Mouse (Mus musculus): ENCODE measurements around the gene Zbtb14. TPM values are rescaled to one million over a fixed set of nuclear protein-coding genes. Genes with fewer than 3 reads are reported as not detected.
A peak's percentile ranks its signal among the peaks of the same experiment; 100 is the strongest.

Zbtb14 gene
- polyA plus RNA-seq, 1 experiment: 0.95 TPM

DNA sequence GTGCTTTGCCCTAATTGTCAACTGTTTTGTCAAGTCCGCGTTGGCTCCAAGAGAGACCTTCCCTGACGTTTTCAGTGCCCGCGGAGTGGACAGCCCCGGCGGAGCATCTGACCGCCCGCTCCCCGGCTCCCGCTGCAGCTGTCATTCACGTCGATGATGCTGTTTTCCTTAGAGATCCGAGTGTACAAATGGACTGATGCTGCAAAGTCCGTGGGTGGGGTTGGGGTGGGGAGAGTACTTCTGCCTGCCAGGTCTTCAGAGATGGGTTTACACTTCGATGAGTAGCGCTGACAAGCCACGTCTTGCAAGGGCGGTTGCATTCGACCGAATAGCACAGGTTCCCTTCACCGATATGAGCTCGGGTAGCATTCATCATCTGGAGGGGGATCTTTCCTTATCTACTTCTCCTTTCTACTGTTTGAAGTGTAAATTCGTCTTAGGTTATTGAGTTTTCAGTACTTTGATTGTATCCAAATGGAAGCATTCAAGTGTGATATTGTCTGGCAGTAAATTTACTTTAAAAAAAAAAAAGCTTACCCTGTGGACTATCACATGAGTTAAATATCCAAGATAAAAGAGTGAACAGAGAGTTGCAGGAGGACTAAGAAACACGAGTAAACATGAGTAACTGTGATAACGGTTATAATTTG is 35.0 kb downstream of the Zbtb14 start:
- Histone ChIP-seq H3K4me1 (ENCODE audit: control insufficient read depth, insufficient read depth, low read length) (no peaks in the 10 kb centered on the region; the same call in 1 of the 2 replicates), H3K36me3 (ENCODE audit: control insufficient read depth, insufficient read depth, low read length) (no peaks in the 10 kb centered on the region), H3K27me3 (ENCODE audit: control insufficient read depth, insufficient read depth, low read length) (no peaks in the 10 kb centered on the region), H3K4me3 (ENCODE audit: control insufficient read depth, low read depth, low read length) (peak overlapping the region; percentile 99), H3K27ac (ENCODE audit: control insufficient read depth, insufficient read depth, low read depth, low read length) (peak overlapping the region; percentile 98)
- no peak for TF ChIP-seq CTCF (IDR thresholded peaks at IDR 0.05; ENCODE audit: control insufficient read depth, insufficient read depth, insufficient replicate concordance, low read depth, low read length)
- TF ChIP-seq POLR2A (IDR thresholded peaks at IDR 0.05; ENCODE audit: control insufficient read depth, low read depth, low read length): no peak

DNA sequence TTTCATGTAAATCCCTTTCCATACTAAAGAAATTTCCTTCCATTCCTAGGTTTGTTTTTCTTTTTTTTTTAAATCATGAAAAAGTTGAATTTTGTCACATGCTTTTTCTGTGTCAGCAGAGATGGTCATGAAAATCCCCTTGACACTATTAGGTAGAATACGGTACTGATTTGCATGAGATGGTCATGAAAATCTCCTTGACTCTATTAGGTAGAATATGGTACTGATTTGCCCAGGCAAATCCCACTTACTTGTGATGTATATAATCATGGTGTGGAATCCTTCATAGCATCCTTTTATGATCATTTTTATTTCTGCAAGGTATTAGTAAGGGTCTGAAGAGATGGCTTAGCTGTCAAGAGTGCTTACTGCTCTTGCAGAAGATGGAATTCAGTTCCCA is 38.7 kb downstream of the Zbtb14 start:
- no peaks in the 10 kb centered on the region for H3K4me1 ChIP-seq (ENCODE audit: control insufficient read depth, insufficient read depth, low read length)
- H3K36me3 ChIP-seq (ENCODE audit: control insufficient read depth, insufficient read depth, low read length): no peaks in the 10 kb centered on the region
- no peak overlapping the region for H3K27ac ChIP-seq (ENCODE audit: control insufficient read depth, insufficient read depth, low read depth, low read length)
- H3K4me3 ChIP-seq (ENCODE audit: control insufficient read depth, low read depth, low read length): no peak overlapping the region
- TF ChIP-seq CTCF (IDR thresholded peaks at IDR 0.05; ENCODE audit: control insufficient read depth, insufficient read depth, insufficient replicate concordance, low read depth, low read length) (no peak), POLR2A (IDR thresholded peaks at IDR 0.05; ENCODE audit: control insufficient read depth, low read depth, low read length) (no peak)
- H3K27me3 ChIP-seq (ENCODE audit: control insufficient read depth, insufficient read depth, low read length): no peaks in the 10 kb centered on the region

DNA sequence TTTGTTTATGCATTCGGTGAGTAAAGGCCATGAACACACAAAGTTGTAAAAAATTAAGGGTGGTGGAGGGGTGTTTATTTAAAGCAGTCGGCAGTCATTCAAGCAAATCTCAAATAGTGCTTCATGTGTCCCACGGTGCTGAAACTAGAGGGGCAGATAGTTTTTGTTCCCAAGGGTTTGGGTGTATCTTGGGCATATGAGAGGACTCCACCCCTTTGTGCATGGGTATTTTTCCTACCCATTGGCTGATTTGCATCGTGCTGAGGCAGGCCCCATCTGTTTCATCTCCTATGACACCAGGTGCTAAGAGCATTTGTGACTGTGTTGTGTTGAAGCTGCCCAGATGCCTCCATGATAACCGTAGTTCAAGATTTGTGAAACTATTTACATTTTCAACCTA is 55.0 kb downstream of the Zbtb14 start:
- TF ChIP-seq POLR2A (IDR thresholded peaks at IDR 0.05; ENCODE audit: control insufficient read depth, low read depth, low read length) (no peak), CTCF (IDR thresholded peaks at IDR 0.05; ENCODE audit: control insufficient read depth, insufficient read depth, insufficient replicate concordance, low read depth, low read length) (no peak)
- Histone ChIP-seq H3K27ac (ENCODE audit: control insufficient read depth, insufficient read depth, low read depth, low read length) (no peak overlapping the region), H3K27me3 (ENCODE audit: control insufficient read depth, insufficient read depth, low read length) (peaks cover 2% of the 10 kb centered on the region; the same call in 1 of the 2 replicates), H3K4me1 (ENCODE audit: control insufficient read depth, insufficient read depth, low read length) (peaks cover 10% of the 10 kb centered on the region), H3K4me3 (ENCODE audit: control insufficient read depth, low read depth, low read length) (no peak overlapping the region), H3K36me3 (ENCODE audit: control insufficient read depth, insufficient read depth, low read length) (no peaks in the 10 kb centered on the region)

DNA sequence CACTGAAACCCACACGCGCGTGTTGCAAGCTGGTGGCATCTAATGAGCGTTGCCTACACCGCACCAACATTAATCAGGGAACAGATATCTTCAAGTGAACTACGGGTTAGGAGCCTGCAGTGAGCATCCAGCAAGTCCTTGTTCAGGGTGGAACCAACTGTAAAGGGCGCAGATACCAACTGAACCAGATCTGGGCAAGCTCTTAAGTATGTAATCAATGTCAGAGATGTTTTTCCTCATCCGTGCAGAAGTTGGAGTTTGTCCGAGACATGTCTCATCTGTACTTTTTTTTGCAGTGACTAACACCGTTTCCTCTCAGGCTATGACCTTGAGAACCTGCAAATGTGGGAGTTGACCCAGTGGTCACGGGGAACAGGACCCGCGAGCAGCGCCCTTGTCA is 55.6 kb downstream of the Zbtb14 start:
- TF ChIP-seq POLR2A (IDR thresholded peaks at IDR 0.05; ENCODE audit: control insufficient read depth, low read depth, low read length) (no peak), CTCF (IDR thresholded peaks at IDR 0.05; ENCODE audit: control insufficient read depth, insufficient read depth, insufficient replicate concordance, low read depth, low read length) (no peak)
- Histone ChIP-seq H3K27me3 (ENCODE audit: control insufficient read depth, insufficient read depth, low read length) (peaks cover 2% of the 10 kb centered on the region; the same call in 1 of the 2 replicates), H3K4me3 (ENCODE audit: control insufficient read depth, low read depth, low read length) (no peak overlapping the region)

DNA sequence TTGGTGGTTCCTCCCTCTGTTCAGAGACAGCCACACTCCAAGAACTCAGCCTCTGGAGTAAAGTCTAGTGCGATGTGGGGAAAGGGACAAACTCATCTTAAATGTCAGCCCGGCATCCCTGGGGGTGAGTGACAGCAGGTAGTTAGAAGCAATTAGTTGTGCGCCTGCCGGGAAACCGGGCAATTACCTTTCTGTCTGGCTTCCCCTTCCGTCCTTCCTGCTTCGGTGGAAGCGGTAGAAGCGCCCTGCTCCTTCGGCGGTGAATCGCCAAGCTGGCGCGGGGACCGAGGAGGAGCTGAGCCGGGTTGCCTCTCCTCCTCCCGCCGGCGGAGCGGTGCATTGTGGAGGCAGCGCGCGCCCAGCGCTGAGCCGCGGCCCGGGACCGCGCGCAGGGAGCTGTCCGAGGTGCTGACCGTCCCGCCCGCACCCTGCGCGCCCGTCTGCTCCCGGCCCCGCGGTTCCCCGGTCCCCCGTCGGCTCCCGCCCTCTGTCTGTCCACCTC is 56.2 kb downstream of the Zbtb14 start, which contains the start of gene Akain1:
Akain1 (plus strand) TSS at position 337 of the 502 bp plus-strand sequence.
- Histone ChIP-seq H3K4me3 (ENCODE audit: control insufficient read depth, low read depth, low read length) (peak within 1 kb of the TSS; percentile 39), H3K4me1 (ENCODE audit: control insufficient read depth, insufficient read depth, low read length) (peaks cover 10% of the 10 kb centered on the region), H3K36me3 (ENCODE audit: control insufficient read depth, insufficient read depth, low read length) (no peaks in the 10 kb centered on the region), H3K27me3 (ENCODE audit: control insufficient read depth, insufficient read depth, low read length) (peaks cover 2% of the 10 kb centered on the region; the same call in 1 of the 2 replicates), H3K27ac (ENCODE audit: control insufficient read depth, insufficient read depth, low read depth, low read length) (no peak within 1 kb of the TSS)
- TF ChIP-seq POLR2A (IDR thresholded peaks at IDR 0.05; ENCODE audit: control insufficient read depth, low read depth, low read length) (no peak), CTCF (IDR thresholded peaks at IDR 0.05; ENCODE audit: control insufficient read depth, insufficient read depth, insufficient replicate concordance, low read depth, low read length) (no peak)

More for the DNA sequence above, 55.6 kb downstream of the Zbtb14 start:
- H3K4me1 ChIP-seq (ENCODE audit: control insufficient read depth, insufficient read depth, low read length): peaks cover 10% of the 10 kb centered on the region
- no peaks in the 10 kb centered on the region for H3K36me3 ChIP-seq (ENCODE audit: control insufficient read depth, insufficient read depth, low read length)
- H3K27ac ChIP-seq (ENCODE audit: control insufficient read depth, insufficient read depth, low read depth, low read length): no peak overlapping the region

DNA sequence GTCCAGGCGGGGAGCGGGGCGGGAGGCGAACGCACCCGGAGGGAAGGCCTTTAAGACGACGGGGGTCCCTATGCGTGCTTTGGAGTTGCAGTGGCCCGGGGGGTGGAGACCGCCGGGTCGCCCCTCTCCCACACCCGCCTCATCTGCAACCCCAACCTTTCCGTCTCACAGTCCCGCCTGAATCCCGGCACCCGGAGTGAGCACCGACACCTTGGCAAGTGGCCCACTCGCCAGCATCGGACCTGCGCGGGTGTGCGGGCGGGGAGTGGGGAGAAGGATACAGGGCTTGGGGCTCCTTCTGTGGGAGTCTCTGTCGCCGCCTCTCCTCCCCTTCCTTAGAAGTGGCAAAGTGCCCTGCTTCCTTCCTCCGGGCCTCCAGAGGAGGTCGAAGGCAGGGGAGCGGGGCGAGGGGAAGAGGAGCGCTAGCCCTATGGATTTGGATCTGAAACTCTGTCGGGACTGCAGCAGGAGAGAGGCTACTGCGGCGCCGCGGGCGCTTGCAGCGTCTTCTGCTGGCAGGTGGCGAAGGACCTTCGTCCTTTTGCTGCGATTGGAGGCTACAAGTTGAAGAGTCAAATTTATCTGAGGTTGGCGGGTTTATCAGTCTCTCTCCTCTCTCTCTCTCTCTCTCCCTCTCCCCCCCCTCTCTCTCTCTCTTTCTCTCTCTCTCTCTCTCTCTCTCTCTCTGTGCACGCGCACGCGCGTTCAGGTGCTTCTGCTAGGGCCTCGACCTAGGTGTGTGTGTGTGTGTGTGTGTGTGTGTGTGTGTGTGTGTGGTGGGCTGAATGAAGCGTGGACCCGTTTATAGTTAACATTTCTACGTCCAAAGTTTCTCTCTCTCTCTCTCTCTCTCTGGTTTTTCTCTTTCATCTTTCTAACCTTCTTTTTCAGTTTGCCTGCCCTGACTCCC is 57.0 kb downstream of the Zbtb14 start:
- Histone ChIP-seq H3K4me3 (ENCODE audit: control insufficient read depth, low read depth, low read length) (peak overlapping the region; percentile 39; the same call in 1 of the 2 replicates), H3K27ac (ENCODE audit: control insufficient read depth, insufficient read depth, low read depth, low read length) (no peak overlapping the region), H3K4me1 (ENCODE audit: control insufficient read depth, insufficient read depth, low read length) (peaks cover 10% of the 10 kb centered on the region), H3K27me3 (ENCODE audit: control insufficient read depth, insufficient read depth, low read length) (peaks cover 2% of the 10 kb centered on the region; the same call in 1 of the 2 replicates), H3K36me3 (ENCODE audit: control insufficient read depth, insufficient read depth, low read length) (no peaks in the 10 kb centered on the region)
- TF ChIP-seq POLR2A (IDR thresholded peaks at IDR 0.05; ENCODE audit: control insufficient read depth, low read depth, low read length): no peak
- no peak for TF ChIP-seq CTCF (IDR thresholded peaks at IDR 0.05; ENCODE audit: control insufficient read depth, insufficient read depth, insufficient replicate concordance, low read depth, low read length)

Other genes with a start within 250 kb of the Zbtb14 start
- not detected in 2 replicates for gene Akain1, start 56.3 kb downstream of the Zbtb14 start, polyA plus RNA-seq (2012; rRNA removed)